Mouse (Mus musculus) central nervous system, embryonic 18 days (tissue): ENCODE results near the gene Thoc5. TPM values are rescaled to one million over a fixed set of nuclear protein-coding genes. Genes with fewer than 3 reads are reported as not detected.

Source experiments
- polyA plus RNA-seq: library from polyadenylated mRNA; depleted of rRNA; stranded (reverse); fragments of >200 nt; gene quantifications from 2 replicates; pipeline ENCODE4 v1.2.3, GENCODE M21; 2012; rRNA removed

Thoc5 gene
- polyA plus RNA-seq, result 80.4 and 81.4 TPM in 2 replicates

GRCm38 (mm10) chr11:4894848-4895816 lies at the start of gene Thoc5:
TSS of gene Thoc5 (plus strand) at chr11:4895320.

GRCm38 (mm10) chr11:4849258-4849943 lies 45.7 kb upstream of the Thoc5 start, which contains the start of gene Nf2:
TSS of gene Nf2 (minus strand) at chr11:4849536.

DNA sequence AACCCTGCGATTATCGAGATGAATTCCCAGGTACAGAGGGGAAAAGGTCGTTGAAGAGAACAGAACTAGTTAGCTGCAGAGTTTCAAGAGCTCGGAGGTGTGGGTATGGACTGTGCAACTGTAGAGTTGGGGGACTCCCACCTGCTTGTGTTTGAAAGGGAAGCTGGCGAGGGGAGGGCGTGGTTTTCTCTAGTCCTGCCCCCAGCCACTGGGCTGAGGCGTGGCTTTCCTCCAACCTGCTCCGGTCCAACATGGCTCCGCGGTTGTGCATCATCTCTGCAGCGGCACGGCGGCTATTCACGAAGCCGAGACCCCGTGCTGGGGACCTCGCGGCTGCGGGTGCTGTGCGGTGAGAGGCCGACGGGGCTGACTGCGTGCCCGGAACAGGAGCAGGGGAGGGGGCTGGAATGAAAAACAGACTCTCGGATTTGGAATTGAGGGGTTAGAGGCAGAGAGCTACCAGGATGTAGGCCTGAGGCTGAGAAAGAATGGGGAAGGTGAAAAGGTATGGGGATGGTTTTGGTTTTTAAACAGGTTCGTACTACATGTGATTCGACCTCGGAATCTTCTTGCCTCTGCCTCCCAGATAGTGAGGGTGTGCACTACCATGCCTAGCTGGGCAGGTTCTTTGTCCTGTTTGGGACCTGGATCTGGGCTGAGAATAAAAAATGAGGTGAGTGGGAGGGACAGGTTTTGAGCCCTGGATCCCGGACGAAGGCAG lies 21.2 kb upstream of the Thoc5 start, which contains the start of gene Nipsnap1:
Gene Nipsnap1, plus strand, starts transcription at position 197 of the 721 bp plus-strand sequence.

GRCm38 (mm10) chr11:4947813-4948174 lies 52.7 kb downstream of the Thoc5 start, which contains the start of gene Nefh:
TSS of gene Nefh (minus strand) at chr11:4948064.

Other genes starting within 250 kb of the Thoc5 start
- gene Uqcr10, start 191.0 kb upstream of the Thoc5 start, polyA plus RNA-seq, result 783 and 918 TPM in 2 replicates
- 46.8 and 52.4 TPM in 2 replicates for gene Zmat5, start 190.6 kb upstream of the Thoc5 start, polyA plus RNA-seq
- 4.7 and 5.8 TPM in 2 replicates for gene Cabp7, start 148.5 kb upstream of the Thoc5 start, polyA plus RNA-seq
- 82.1 and 82.3 TPM in 2 replicates for gene Nf2, start 45.8 kb upstream of the Thoc5 start, polyA plus RNA-seq
- 106 and 108 TPM in 2 replicates for gene Nipsnap1, start 21.4 kb upstream of the Thoc5 start, polyA plus RNA-seq
- gene Nefh, start 52.7 kb downstream of the Thoc5 start, polyA plus RNA-seq, result 4.7 and 10.6 TPM in 2 replicates
- gene Ap1b1, start 91.5 kb downstream of the Thoc5 start, polyA plus RNA-seq, result 103 and 105 TPM in 2 replicates
- gene Rasl10a, start 162.8 kb downstream of the Thoc5 start, polyA plus RNA-seq, result 2.5 and 3.3 TPM in 2 replicates
- 31.6 and 35.2 TPM in 2 replicates for gene Gas2l1, start 170.0 kb downstream of the Thoc5 start, polyA plus RNA-seq
- gene Rhbdd3, start 203.6 kb downstream of the Thoc5 start, polyA plus RNA-seq, result 41.7 and 43.8 TPM in 2 replicates
- 380 and 383 TPM in 2 replicates for gene Ewsr1, start 203.9 kb downstream of the Thoc5 start, polyA plus RNA-seq